Mouse (Mus musculus) liver, adult 2 months (tissue): ENCODE results near the gene Mre11a. TPM values are rescaled to one million over a fixed set of nuclear protein-coding genes. Genes with fewer than 3 reads are reported as not detected.

Source experiments
- DNase-seq: peaks from one replicate; pipeline ENCODE4 v3.0.0-alpha.2; 2011; ENCODE audit warnings: low read depth, low spot score; ENCODE audit errors: extremely low read depth
- H3K27ac ChIP-seq: fragments of 200-500 bp; replicated peaks from 2 replicates; pipeline ENCODE4 v1.5.1; 2012; ENCODE audit warnings: low read depth, mild to moderate bottlenecking, control low read depth, inconsistent platforms, low read length; ENCODE audit not compliant: insufficient read depth
- H3K27me3 ChIP-seq: fragments of 200-500 bp; 2 replicates; pipeline ENCODE4 v1.6.1; 2012; ENCODE audit warnings: mild to moderate bottlenecking, moderate library complexity, low read length, inconsistent platforms; ENCODE audit not compliant: control insufficient read depth, insufficient read depth
- H3K36me3 ChIP-seq: fragments of 200-500 bp; 2 replicates; pipeline ENCODE4 v1.6.1; 2012; ENCODE audit warnings: low read length, inconsistent platforms; ENCODE audit not compliant: control insufficient read depth, insufficient read depth
- H3K4me1 ChIP-seq: fragments of 200-500 bp; 2 replicates; pipeline ENCODE4 v1.6.1; 2011; ENCODE audit warnings: low read length; ENCODE audit not compliant: control insufficient read depth, insufficient read depth
- H3K4me3 ChIP-seq: fragments of 200-500 bp; 2 replicates; pipeline ENCODE4 v1.5.1; 2011; ENCODE audit warnings: low read depth, mild to moderate bottlenecking, control low read depth, low read length, moderate library complexity; ENCODE audit not compliant: insufficient read depth
- H3K79me2 ChIP-seq: fragments of 200-500 bp; 2 replicates; pipeline ENCODE4 v1.6.1; 2012; ENCODE audit warnings: inconsistent platforms, mild to moderate bottlenecking, low read length, moderate library complexity; ENCODE audit not compliant: control insufficient read depth, insufficient read depth
- H3K9ac ChIP-seq: fragments of 200-500 bp; 2 replicates; pipeline ENCODE4 v1.6.1; 2012; ENCODE audit warnings: low read depth, mild to moderate bottlenecking, control low read depth, inconsistent platforms, low read length
- CTCF ChIP-seq: fragments of 200-500 bp; IDR thresholded peaks from 2 replicates; pipeline ENCODE4 v1.5.1; 2011; ENCODE audit warnings: low read depth, low read length, control low read depth
- POLR2A ChIP-seq: fragments of 200-500 bp; IDR thresholded peaks from 2 replicates; pipeline ENCODE4 v1.6.1; 2011; ENCODE audit warnings: low read length, control low read depth; ENCODE audit not compliant: insufficient read depth; ENCODE audit errors: extremely low read depth
- WGBS: fragments of 180-500 bp; shearing (Covaris S2); methylation state at CpG from one replicate; pipeline ENCODE4 v1.1.7; 2018; 5-methylcytosine and 5-hydroxymethylcytosine counted together
- polyA plus RNA-seq: library from polyadenylated mRNA; depleted of rRNA; stranded (reverse); fragments of >200 nt; gene quantifications from 2 replicates; pipeline ENCODE4 v1.2.3, GENCODE M21; 2012
- total RNA-seq: library from RNA; depleted of rRNA; stranded (reverse); fragments of >200 nt; gene quantifications from 2 replicates; pipeline ENCODE4 v1.2.3, GENCODE M21; 2014

Mre11a gene
- total and polyA plus RNA-seq, 2 experiments: 1.6 to 4.0 TPM

GRCm38 (mm10) chr9:14864726-14865125 is 80.3 kb downstream of the Mre11a start:
- H3K9ac ChIP-seq: no peak overlapping the region
- H3K4me1 ChIP-seq: no peaks in the 10 kb centered on the region
- H3K4me3 ChIP-seq: no peak overlapping the region
- H3K27ac ChIP-seq: no peak overlapping the region
- no peak for DNase-seq
- H3K36me3 ChIP-seq: no peaks in the 10 kb centered on the region
- WGBS: 76% methylated on average over 9 of the region's 9 CpGs
- 0 out of 2 replicates have a peak, but pooled peaks cover 8% of the 10 kb centered on the region for H3K27me3 ChIP-seq
- TF ChIP-seq POLR2A (no peak), CTCF (no peak)
- no peaks in the 10 kb centered on the region for H3K79me2 ChIP-seq

DNA sequence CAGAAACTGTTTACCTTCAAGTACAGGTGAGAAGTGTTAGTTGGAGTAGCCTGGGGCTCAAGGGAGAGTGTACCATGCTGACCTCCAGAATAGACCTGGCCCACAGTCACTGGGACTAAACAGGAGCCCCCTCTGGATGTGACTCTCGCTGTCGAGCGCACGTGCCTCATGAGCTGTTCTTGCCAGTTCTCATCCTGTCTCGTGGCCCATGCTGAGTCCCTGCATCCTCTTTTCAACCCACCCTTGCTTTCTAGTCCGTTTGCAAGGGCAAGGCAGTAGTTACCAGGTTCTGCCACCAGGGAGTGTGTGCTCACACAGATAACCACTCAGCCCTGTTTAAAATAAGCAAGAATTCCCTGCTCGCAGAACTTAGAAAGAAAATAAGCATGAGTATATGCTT is 82.5 kb downstream of the Mre11a start:
- DNase-seq: no peak
- H3K9ac ChIP-seq: no peak overlapping the region

DNA sequence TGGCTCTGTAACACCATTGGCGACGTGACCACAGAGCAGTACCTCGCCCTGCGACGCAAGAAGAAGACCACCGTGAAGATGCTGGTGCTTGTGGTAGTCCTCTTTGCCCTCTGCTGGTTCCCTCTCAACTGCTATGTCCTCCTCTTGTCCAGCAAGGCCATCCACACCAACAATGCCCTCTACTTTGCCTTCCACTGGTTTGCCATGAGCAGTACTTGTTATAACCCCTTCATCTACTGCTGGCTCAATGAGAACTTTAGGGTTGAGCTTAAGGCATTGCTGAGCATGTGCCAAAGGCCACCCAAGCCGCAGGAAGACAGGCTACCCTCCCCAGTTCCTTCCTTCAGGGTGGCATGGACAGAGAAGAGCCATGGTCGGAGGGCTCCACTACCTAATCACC is 83.9 kb downstream of the Mre11a start:
- H3K27me3 ChIP-seq: no peaks in the 10 kb centered on the region
- 90% methylated on average over 8 of the region's 8 CpGs for WGBS
- no peak overlapping the region for H3K27ac ChIP-seq
- no peaks in the 10 kb centered on the region for H3K79me2 ChIP-seq
- no peaks in the 10 kb centered on the region for H3K4me1 ChIP-seq
- no peak overlapping the region for H3K4me3 ChIP-seq
- H3K36me3 ChIP-seq: no peaks in the 10 kb centered on the region
- no peak overlapping the region for H3K9ac ChIP-seq
- no peak for DNase-seq
- TF ChIP-seq POLR2A (no peak), CTCF (no peak)

More for the DNA sequence above, 82.5 kb downstream of the Mre11a start:
- no peak overlapping the region for H3K27ac ChIP-seq
- 31% methylated on average over 7 of the region's 7 CpGs for WGBS
- no peaks in the 10 kb centered on the region for H3K27me3 ChIP-seq
- no peaks in the 10 kb centered on the region for H3K4me1 ChIP-seq
- H3K79me2 ChIP-seq: no peaks in the 10 kb centered on the region
- no peak overlapping the region for H3K4me3 ChIP-seq
- TF ChIP-seq CTCF (peak; percentile 53), POLR2A (no peak)
- no peaks in the 10 kb centered on the region for H3K36me3 ChIP-seq

DNA sequence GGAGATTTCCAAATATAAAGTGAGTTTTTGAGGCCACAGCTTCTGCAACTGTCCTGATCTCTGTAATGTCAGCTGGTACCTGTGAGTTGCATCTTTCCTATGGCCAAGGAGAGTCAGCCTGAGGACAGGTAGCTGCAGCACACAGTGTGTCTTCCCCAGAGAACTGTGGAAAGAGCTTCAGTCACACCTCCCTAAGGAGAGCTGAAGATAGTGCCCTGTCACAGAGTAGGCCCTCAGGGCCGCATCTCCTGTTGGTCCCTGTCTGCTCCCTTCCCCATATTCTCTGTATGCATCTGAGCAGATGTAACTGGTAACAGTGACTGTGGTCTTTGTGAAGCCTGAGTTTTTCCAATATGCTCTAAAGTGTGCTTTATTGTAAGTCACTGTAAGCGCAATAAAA is 85.9 kb downstream of the Mre11a start:
- 94% methylated on average over 2 of the region's 2 CpGs for WGBS
- no peak for DNase-seq
- H3K27ac ChIP-seq: no peak overlapping the region
- TF ChIP-seq POLR2A (no peak), CTCF (no peak)
- no peak overlapping the region for H3K4me3 ChIP-seq
- no peaks in the 10 kb centered on the region for H3K4me1 ChIP-seq
- no peak overlapping the region for H3K9ac ChIP-seq
- H3K27me3 ChIP-seq: no peaks in the 10 kb centered on the region
- no peaks in the 10 kb centered on the region for H3K79me2 ChIP-seq
- no peaks in the 10 kb centered on the region for H3K36me3 ChIP-seq

GRCm38 (mm10) chr9:14870802-14871201 is 86.3 kb downstream of the Mre11a start:
- no peak for DNase-seq
- Histone ChIP-seq H3K79me2 (no peaks in the 10 kb centered on the region), H3K27me3 (no peaks in the 10 kb centered on the region), H3K4me1 (no peaks in the 10 kb centered on the region), H3K4me3 (no peak overlapping the region), H3K27ac (no peak overlapping the region), H3K36me3 (no peaks in the 10 kb centered on the region), H3K9ac (no peak overlapping the region)
- TF ChIP-seq POLR2A (no peak), CTCF (no peak)
- WGBS: 91% methylated on average over 10 of the region's 10 CpGs

GRCm38 (mm10) chr9:14871536-14871935 is 87.1 kb downstream of the Mre11a start:
- Histone ChIP-seq H3K36me3 (no peaks in the 10 kb centered on the region), H3K27ac (no peak overlapping the region), H3K4me1 (no peaks in the 10 kb centered on the region), H3K79me2 (no peaks in the 10 kb centered on the region), H3K9ac (no peak overlapping the region), H3K4me3 (no peak overlapping the region), H3K27me3 (no peaks in the 10 kb centered on the region)
- TF ChIP-seq POLR2A: no peak
- TF ChIP-seq CTCF: no peak
- WGBS: 42% methylated on average over 3 of the region's 3 CpGs
- DNase-seq: peak; percentile 8
